Mouse (Mus musculus) lung, embryonic 14.5 days (tissue): ENCODE measurements around the gene Zfp688. TPM values are rescaled to one million over a fixed set of nuclear protein-coding genes. Genes with fewer than 3 reads are reported as not detected.
"Not testable (repeated sequence)": the region's sequence is repeated elsewhere in the genome, so short reads cannot be mapped to it uniquely, and the experiment has no call there.

ENCODE experiments used
- ATAC-seq: fragments of 200-750 bp; cut with Nextera tagmentation; 2 replicates; pipeline ENCODE4 v1.8.0; 2017; ENCODE audit warnings: mild to moderate bottlenecking, moderate TSS enrichment, moderate library complexity; ENCODE audit not compliant: insufficient read depth
- DNase-seq: peaks from one replicate; pipeline ENCODE4 v3.0.0-alpha.2; 2015
- H3K27ac ChIP-seq: fragments of 300-500 bp; sonication (generic); 2 replicates; pipeline ENCODE4 v1.5.1; 2014; ENCODE audit warnings: low read depth, mild to moderate bottlenecking, moderate library complexity
- H3K27me3 ChIP-seq: fragments of 300-500 bp; sonication (generic); 2 replicates; pipeline ENCODE4 v1.6.1; 2014; ENCODE audit warnings: low read length, control low read depth; ENCODE audit not compliant: insufficient read depth
- H3K36me3 ChIP-seq: fragments of 300-500 bp; sonication (generic); 2 replicates; pipeline ENCODE4 v1.6.1; 2014; ENCODE audit warnings: control low read depth; ENCODE audit not compliant: insufficient read depth
- H3K4me1 ChIP-seq: fragments of 300-500 bp; sonication (generic); 2 replicates; pipeline ENCODE4 v1.6.1; 2014; ENCODE audit warnings: antibody characterized with exemption, control low read depth; ENCODE audit not compliant: insufficient read depth
- H3K4me2 ChIP-seq: fragments of 300-500 bp; sonication (generic); 2 replicates; pipeline ENCODE4 v1.6.1; 2014; ENCODE audit warnings: mild to moderate bottlenecking
- H3K4me3 ChIP-seq: fragments of 300-500 bp; sonication (generic); 2 replicates; pipeline ENCODE4 v1.5.1; 2014; ENCODE audit warnings: low read depth, low read length
- H3K9ac ChIP-seq: fragments of 300-500 bp; sonication (generic); 2 replicates; pipeline ENCODE4 v1.6.1; 2014
- H3K9me3 ChIP-seq: fragments of 300-500 bp; sonication (generic); 2 replicates; pipeline ENCODE4 v1.6.1; 2016; ENCODE audit warnings: low read depth, low read length, control low read depth
- CTCF ChIP-seq: IDR thresholded peaks from 2 replicates; pipeline ENCODE4 v1.5.1; 2016; ENCODE audit warnings: antibody characterized with exemption, low read depth
- WGBS: fragments of 180-500 bp; shearing (Covaris S2); extraction: QIAGEN DNeasy Blood & Tissue Kit; methylation state at CpG from one replicate; pipeline ENCODE4 v1.1.7; 2014; 5-methylcytosine and 5-hydroxymethylcytosine counted together
- polyA plus RNA-seq: library from polyadenylated mRNA; unstranded; fragments of >200 nt; fragmentation: Nextera tagmentation; extraction: Ambion mirVana; gene quantifications from 2 replicates; pipeline ENCODE4 v1.2.1, GENCODE M21; 2014

Gene Zfp688
- polyA plus RNA-seq, 1 experiment from 2014 or later, result 21.6 TPM

GRCm38 (mm10) chr7:127392251-127392824, 29.5 kb downstream of the Zfp688 start:
- peak overlapping the region; percentile 75 for H3K9ac ChIP-seq
- 0 out of 2 replicates have a peak, but pooled peaks cover 10% of the 10 kb centered on the region for H3K4me1 ChIP-seq
- ATAC-seq (no peak), DNase-seq (no peak)
- WGBS, result 80% methylated on average over 8 of the region's 8 CpGs
- no peak overlapping the region for H3K27ac ChIP-seq
- H3K9me3 ChIP-seq, result no peaks in the 10 kb centered on the region
- peak overlapping the region; percentile 66 for H3K4me3 ChIP-seq
- H3K36me3 ChIP-seq, result 0 out of 2 replicates have a peak, but pooled peaks cover 9% of the 10 kb centered on the region
- H3K4me2 ChIP-seq, result peak overlapping the region; percentile 81
- TF ChIP-seq CTCF, result no peak
- no peaks in the 10 kb centered on the region for H3K27me3 ChIP-seq

- 0 out of 2 replicates have a peak, but pooled peaks cover 10% of the 10 kb centered on the region for H3K4me1 ChIP-seq
- 94% methylated on average over 16 of the region's 16 CpGs for WGBS
- H3K36me3 ChIP-seq, result 0 out of 2 replicates have a peak, but pooled peaks cover 9% of the 10 kb centered on the region
- no peak overlapping the region for H3K4me3 ChIP-seq
- no peak overlapping the region for H3K4me2 ChIP-seq
- no peak for DNase-seq
- ATAC-seq, result no peak
- no peak for TF ChIP-seq CTCF
- no peaks in the 10 kb centered on the region for H3K27me3 ChIP-seq
- no peak overlapping the region for H3K27ac ChIP-seq
- no peak overlapping the region for H3K9ac ChIP-seq
- no peaks in the 10 kb centered on the region for H3K9me3 ChIP-seq
Measured at GRCm38 (mm10) chr7:127391538-127391937, 30.3 kb downstream of the Zfp688 start.

- no peak for DNase-seq
- no peak overlapping the region for H3K4me2 ChIP-seq
- 0 out of 2 replicates have a peak, but pooled peaks cover 9% of the 10 kb centered on the region for H3K36me3 ChIP-seq
- no peaks in the 10 kb centered on the region for H3K27me3 ChIP-seq
- no peak for TF ChIP-seq CTCF
- no peak for ATAC-seq
- H3K4me3 ChIP-seq, result no peak overlapping the region
- H3K9ac ChIP-seq, result no peak overlapping the region
- H3K27ac ChIP-seq, result no peak overlapping the region
- no peaks in the 10 kb centered on the region for H3K9me3 ChIP-seq
- H3K4me1 ChIP-seq, result 0 out of 2 replicates have a peak, but pooled peaks cover 10% of the 10 kb centered on the region
- whole genome bisulfite sequencing, result 74% methylated on average over 7 of the region's 7 CpGs
Measured at GRCm38 (mm10) chr7:127390306-127390705, 31.6 kb downstream of the Zfp688 start.

GRCm38 (mm10) chr7:127388201-127388600, 33.7 kb downstream of the Zfp688 start:
- H3K4me1 ChIP-seq, H3K4me2 ChIP-seq, H3K9me3 ChIP-seq, H3K4me3 ChIP-seq, H3K27ac ChIP-seq, H3K9ac ChIP-seq, ATAC-seq, DNase-seq, H3K27me3 ChIP-seq: not testable (repeated sequence)
- H3K36me3 ChIP-seq, result peaks cover 14% of the 10 kb centered on the region; the same call in 1 of the 2 replicates

- Histone ChIP-seq H3K9me3 (no peaks in the 10 kb centered on the region), H3K27me3 (no peaks in the 10 kb centered on the region), H3K27ac (no peak within 1 kb of the TSS), H3K4me2 (peak within 1 kb of the TSS; percentile 73), H3K4me1 (no peaks in the 10 kb centered on the region), H3K36me3 (peaks cover 14% of the 10 kb centered on the region; the same call in 1 of the 2 replicates), H3K4me3 (peak within 1 kb of the TSS; percentile 49), H3K9ac (peak within 1 kb of the TSS; percentile 66)
- TF ChIP-seq CTCF, result no peak
- 13% methylated on average over 37 of the region's 38 CpGs for WGBS
- peak; percentile 94 for DNase-seq
- ATAC-seq, result peak; percentile 88
Measured at GRCm38 (mm10) chr7:127386641-127387392, 35.1 kb downstream of the Zfp688 start, which contains the start of gene 9130019O22Rik. 9130019O22Rik (minus strand) TSS chr7:127387166.

- not testable (repeated sequence) for H3K9ac ChIP-seq, H3K9me3 ChIP-seq, DNase-seq, H3K36me3 ChIP-seq, H3K27me3 ChIP-seq, ATAC-seq, H3K4me2 ChIP-seq, H3K27ac ChIP-seq, H3K4me3 ChIP-seq, H3K4me1 ChIP-seq
- 91% methylated on average over 4 of the region's 4 CpGs for WGBS
Measured at GRCm38 (mm10) chr7:127385560-127385959, 36.3 kb downstream of the Zfp688 start.

DNA sequence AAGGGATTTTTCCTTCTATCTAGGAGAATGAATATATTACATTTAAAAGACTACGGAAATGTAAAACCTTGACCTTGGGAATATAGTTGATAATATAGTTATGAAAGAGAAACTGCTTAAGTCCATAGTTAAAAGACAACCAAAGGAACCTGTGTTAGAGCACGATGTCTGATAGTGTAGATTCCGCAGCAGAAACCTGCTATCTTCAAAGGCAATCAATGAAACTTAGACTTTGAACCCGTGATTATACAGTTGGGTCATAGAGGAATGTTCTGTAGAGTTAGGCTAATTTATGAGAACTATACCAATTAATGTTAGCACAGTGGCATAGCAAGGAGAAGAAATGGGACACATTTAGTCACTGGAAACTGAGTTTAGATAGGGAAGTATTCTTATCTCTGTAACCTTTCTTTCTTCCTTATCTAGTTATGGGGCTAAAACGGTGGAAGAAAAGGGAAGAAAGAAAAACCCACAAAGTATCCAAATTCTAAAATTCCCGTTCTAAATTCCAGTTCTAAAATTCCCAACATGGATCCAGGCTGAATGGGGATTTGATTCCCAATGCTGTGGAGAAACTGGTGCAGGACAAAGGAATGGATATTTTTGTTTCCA, 43.5 kb downstream of the Zfp688 start:
- ATAC-seq, result no peak
- Histone ChIP-seq H3K4me1 (no peaks in the 10 kb centered on the region), H3K27ac (no peak overlapping the region), H3K36me3 (peaks cover 9% of the 10 kb centered on the region; the same call in 1 of the 2 replicates), H3K9ac (no peak overlapping the region), H3K27me3 (no peaks in the 10 kb centered on the region), H3K9me3 (no peaks in the 10 kb centered on the region), H3K4me2 (no peak overlapping the region), H3K4me3 (no peak overlapping the region)
- no peak for TF ChIP-seq CTCF
- WGBS, result 71% methylated on average over 6 of the region's 6 CpGs
- no peak for DNase-seq
